Mouse (Mus musculus): ENCODE data around the gene Scn8a. TPM values are rescaled to one million over a fixed set of nuclear protein-coding genes. Genes with fewer than 3 reads are reported as not detected.

The Scn8a gene
- polyA plus RNA-seq, 1 experiment = not detected

GRCm38 (mm10) chr15:101054541-101054940, 184.9 kb downstream of the Scn8a start:
- TF ChIP-seq TCF3 (IDR thresholded peaks at IDR 0.05; ENCODE audit: insufficient read length, low read depth) = no peak
- no peak for TF ChIP-seq USF1 (IDR thresholded peaks at IDR 0.05; ENCODE audit: low read depth)
- no peak for TF ChIP-seq E2F4 (IDR thresholded peaks at IDR 0.05; ENCODE audit: insufficient read depth)
- no peak for TF ChIP-seq TCF12 (IDR thresholded peaks at IDR 0.05; ENCODE audit: insufficient read depth, poor library complexity, severe bottlenecking)
- no peak for TF ChIP-seq POLR2A (IDR thresholded peaks at IDR 0.05; ENCODE audit: insufficient read length, low read depth)
- no peak for TF ChIP-seq REST (IDR thresholded peaks at IDR 0.05; ENCODE audit: insufficient read depth, insufficient read length)
- no peak for TF ChIP-seq SRF (IDR thresholded peaks at IDR 0.05; ENCODE audit: control insufficient read depth, insufficient read length, low read depth)
- no peak for TF ChIP-seq POLR2AphosphoS2 (IDR thresholded peaks at IDR 0.05; ENCODE audit: insufficient read length, low read depth)
- no peak for TF ChIP-seq CEBPB (IDR thresholded peaks at IDR 0.05; ENCODE audit: insufficient read depth, poor library complexity, severe bottlenecking)
- TF ChIP-seq MYOD1 (IDR thresholded peaks at IDR 0.05; ENCODE audit: control insufficient read depth in 1 of 3, insufficient read length in 2 of 3, low read depth in 2 of 3) = no peak
- no peak for TF ChIP-seq MAX (IDR thresholded peaks at IDR 0.05; ENCODE audit: low read depth)
- TF ChIP-seq MYOG (IDR thresholded peaks at IDR 0.05; ENCODE audit: control insufficient read depth in 1 of 3, insufficient read depth in 1 of 3, insufficient read length in 2 of 3, low read depth in 2 of 3) = no peak
- Histone ChIP-seq H3K27me3 (ENCODE audit: control insufficient read depth, insufficient read depth, insufficient read length) (peaks cover 47% of the 10 kb centered on the region), H3K4me3 (no peak overlapping the region), H3K4me2 (ENCODE audit: low read depth) (no peak overlapping the region), H3K79me2 (ENCODE audit: control insufficient read depth, insufficient read depth) (no peaks in the 10 kb centered on the region), H3ac (ENCODE audit: control insufficient read depth, insufficient read length) (no peak overlapping the region), H3K36me3 (ENCODE audit: control insufficient read depth, insufficient read depth) (no peaks in the 10 kb centered on the region)

- TF ChIP-seq POLR2A (IDR thresholded peaks at IDR 0.05; ENCODE audit: insufficient read length, low read depth) (no peak), MYOG (IDR thresholded peaks at IDR 0.05; ENCODE audit: control insufficient read depth in 1 of 3, insufficient read depth in 1 of 3, insufficient read length in 2 of 3, low read depth in 2 of 3) (no peak), POLR2AphosphoS2 (IDR thresholded peaks at IDR 0.05; ENCODE audit: insufficient read length, low read depth) (no peak), TCF12 (IDR thresholded peaks at IDR 0.05; ENCODE audit: insufficient read depth, poor library complexity, severe bottlenecking) (no peak), CEBPB (IDR thresholded peaks at IDR 0.05; ENCODE audit: insufficient read depth, poor library complexity, severe bottlenecking) (no peak), TCF3 (IDR thresholded peaks at IDR 0.05; ENCODE audit: insufficient read length, low read depth) (no peak), USF1 (IDR thresholded peaks at IDR 0.05; ENCODE audit: low read depth) (no peak), E2F4 (IDR thresholded peaks at IDR 0.05; ENCODE audit: insufficient read depth) (no peak), SRF (IDR thresholded peaks at IDR 0.05; ENCODE audit: control insufficient read depth, insufficient read length, low read depth) (no peak), REST (IDR thresholded peaks at IDR 0.05; ENCODE audit: insufficient read depth, insufficient read length) (no peak), MAX (IDR thresholded peaks at IDR 0.05; ENCODE audit: low read depth) (no peak), MYOD1 (IDR thresholded peaks at IDR 0.05; ENCODE audit: control insufficient read depth in 1 of 3, insufficient read length in 2 of 3, low read depth in 2 of 3) (no peak)
- no peaks in the 10 kb centered on the region for H3K79me2 ChIP-seq (ENCODE audit: control insufficient read depth, insufficient read depth)
- H3K4me2 ChIP-seq (ENCODE audit: low read depth) = no peak overlapping the region
- H3ac ChIP-seq (ENCODE audit: control insufficient read depth, insufficient read length) = no peak overlapping the region
- no peaks in the 10 kb centered on the region for H3K36me3 ChIP-seq (ENCODE audit: control insufficient read depth, insufficient read depth)
- peaks cover 44% of the 10 kb centered on the region for H3K27me3 ChIP-seq (ENCODE audit: control insufficient read depth, insufficient read depth, insufficient read length)
- no peak overlapping the region for H3K4me3 ChIP-seq
Measured at GRCm38 (mm10) chr15:101056225-101056624, 186.6 kb downstream of the Scn8a start.

- Histone ChIP-seq H3K4me2 (ENCODE audit: low read depth) (no peak overlapping the region), H3K27me3 (ENCODE audit: control insufficient read depth, insufficient read depth, insufficient read length) (peaks cover 73% of the 10 kb centered on the region)
Measured at GRCm38 (mm10) chr15:101059570-101060279, 190.1 kb downstream of the Scn8a start.

GRCm38 (mm10) chr15:101060280-101060852, 190.7 kb downstream of the Scn8a start:
- H3K79me2 ChIP-seq (ENCODE audit: control insufficient read depth, insufficient read depth) = no peaks in the 10 kb centered on the region
- H3K27me3 ChIP-seq (ENCODE audit: control insufficient read depth, insufficient read depth, insufficient read length) = peaks cover 73% of the 10 kb centered on the region
- TF ChIP-seq MYOG (IDR thresholded peaks at IDR 0.05; ENCODE audit: control insufficient read depth in 1 of 3, insufficient read depth in 1 of 3, insufficient read length in 2 of 3, low read depth in 2 of 3) = no peak
- no peak for TF ChIP-seq USF1 (IDR thresholded peaks at IDR 0.05; ENCODE audit: low read depth)
- TF ChIP-seq POLR2A (IDR thresholded peaks at IDR 0.05; ENCODE audit: insufficient read length, low read depth) = no peak
- TF ChIP-seq CEBPB (IDR thresholded peaks at IDR 0.05; ENCODE audit: insufficient read depth, poor library complexity, severe bottlenecking) = no peak
- TF ChIP-seq TCF12 (IDR thresholded peaks at IDR 0.05; ENCODE audit: insufficient read depth, poor library complexity, severe bottlenecking) = no peak
- no peak for TF ChIP-seq MAX (IDR thresholded peaks at IDR 0.05; ENCODE audit: low read depth)
- no peak for TF ChIP-seq SRF (IDR thresholded peaks at IDR 0.05; ENCODE audit: control insufficient read depth, insufficient read length, low read depth)
- TF ChIP-seq MYOD1 (IDR thresholded peaks at IDR 0.05; ENCODE audit: control insufficient read depth in 1 of 3, insufficient read length in 2 of 3, low read depth in 2 of 3) = no peak
- no peak overlapping the region for H3K4me3 ChIP-seq
- no peak overlapping the region for H3K4me2 ChIP-seq (ENCODE audit: low read depth)
- no peaks in the 10 kb centered on the region for H3K36me3 ChIP-seq (ENCODE audit: control insufficient read depth, insufficient read depth)
- no peak overlapping the region for H3ac ChIP-seq (ENCODE audit: control insufficient read depth, insufficient read length)

More at GRCm38 (mm10) chr15:101059570-101060279, 190.1 kb downstream of the Scn8a start:
- Histone ChIP-seq H3K4me3 (no peak overlapping the region), H3ac (ENCODE audit: control insufficient read depth, insufficient read length) (no peak overlapping the region), H3K79me2 (ENCODE audit: control insufficient read depth, insufficient read depth) (no peaks in the 10 kb centered on the region), H3K36me3 (ENCODE audit: control insufficient read depth, insufficient read depth) (no peaks in the 10 kb centered on the region)
- TF ChIP-seq SRF (IDR thresholded peaks at IDR 0.05; ENCODE audit: control insufficient read depth, insufficient read length, low read depth) (no peak), MYOD1 (IDR thresholded peaks at IDR 0.05; ENCODE audit: control insufficient read depth in 1 of 3, insufficient read length in 2 of 3, low read depth in 2 of 3) (no peak), MAX (IDR thresholded peaks at IDR 0.05; ENCODE audit: low read depth) (no peak), E2F4 (IDR thresholded peaks at IDR 0.05; ENCODE audit: insufficient read depth) (no peak), TCF3 (IDR thresholded peaks at IDR 0.05; ENCODE audit: insufficient read length, low read depth) (no peak), TCF12 (IDR thresholded peaks at IDR 0.05; ENCODE audit: insufficient read depth, poor library complexity, severe bottlenecking) (no peak), POLR2A (IDR thresholded peaks at IDR 0.05; ENCODE audit: insufficient read length, low read depth) (no peak)
